Mouse (Mus musculus): ENCODE results near the gene Asb1.

The Asb1 gene

GRCm38 (mm10) chr1:91540271-91540826 is at the start of gene Asb1:
Asb1 (plus strand) TSS chr1:91540544.
- under 1% methylated on average over 41 of the region's 41 CpGs for WGBS

DNA sequence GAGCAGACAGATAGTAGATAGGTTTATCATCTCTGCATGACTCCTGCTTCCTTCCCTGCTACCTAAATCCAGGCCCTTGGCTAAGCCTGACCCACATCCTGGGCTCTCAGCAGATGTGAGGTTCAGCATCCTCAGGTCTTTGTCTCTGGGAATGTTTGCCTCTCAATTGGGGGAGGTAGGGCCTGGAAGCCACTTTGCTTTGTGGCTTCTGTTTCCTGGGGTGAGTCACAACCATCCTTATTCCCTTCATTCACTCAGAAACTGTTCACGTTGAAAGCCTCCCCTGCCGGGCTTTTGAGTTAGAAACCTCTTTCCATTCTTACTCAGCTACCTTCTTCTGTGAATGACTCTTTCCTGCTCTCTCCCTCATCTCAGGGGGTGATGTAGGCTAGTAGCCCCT is 47.6 kb upstream of the Asb1 start:
- 35% methylated on average over 2 of the region's 2 CpGs for WGBS

GRCm38 (mm10) chr1:91493938-91494337 is 46.4 kb upstream of the Asb1 start:
- 49% methylated on average over 3 of the region's 3 CpGs for WGBS

DNA sequence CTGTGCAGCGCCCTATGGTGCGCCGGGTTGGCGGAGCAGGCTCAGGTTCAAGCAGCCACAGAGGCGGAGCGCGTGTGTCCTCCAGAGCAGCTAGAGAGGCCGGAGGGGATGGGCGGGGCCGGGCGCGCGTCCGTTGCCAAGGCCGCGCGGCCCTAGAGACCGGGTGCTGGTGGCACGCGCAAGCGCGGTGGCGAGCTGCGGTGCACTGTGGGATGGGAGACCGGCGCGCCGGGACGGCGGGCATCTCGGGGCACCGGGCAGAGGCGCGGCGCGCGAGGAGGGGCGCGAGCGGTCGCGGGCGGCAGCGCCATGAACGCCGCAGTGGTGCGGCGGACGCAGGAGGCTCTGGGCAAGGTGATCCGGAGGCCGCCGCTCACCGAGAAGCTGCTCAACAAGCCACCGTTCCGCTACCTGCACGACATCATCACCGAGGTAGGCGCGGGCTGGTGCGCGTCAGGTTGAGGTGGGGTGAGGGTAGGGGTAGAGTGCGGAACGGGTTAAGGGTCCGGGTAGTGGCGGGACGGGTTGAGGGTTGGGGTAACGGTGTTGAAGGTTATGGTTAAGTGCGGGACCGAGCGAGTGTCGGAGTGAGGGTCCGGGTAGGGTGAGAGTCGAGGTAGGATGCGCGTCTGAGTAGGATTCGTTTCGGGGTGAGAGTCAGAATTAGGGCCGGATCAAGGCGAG is 45.7 kb upstream of the Asb1 start, which contains the start of gene Traf3ip1:
Traf3ip1 (plus strand) TSS at position 191 of the 684 bp plus-strand sequence.
- under 1% methylated on average over 79 of the region's 79 CpGs for WGBS

- 52% methylated on average over 5 of the region's 5 CpGs for WGBS
These were observed 45.0 kb upstream of the Asb1 start for GRCm38 (mm10) chr1:91495321-91495720.

DNA sequence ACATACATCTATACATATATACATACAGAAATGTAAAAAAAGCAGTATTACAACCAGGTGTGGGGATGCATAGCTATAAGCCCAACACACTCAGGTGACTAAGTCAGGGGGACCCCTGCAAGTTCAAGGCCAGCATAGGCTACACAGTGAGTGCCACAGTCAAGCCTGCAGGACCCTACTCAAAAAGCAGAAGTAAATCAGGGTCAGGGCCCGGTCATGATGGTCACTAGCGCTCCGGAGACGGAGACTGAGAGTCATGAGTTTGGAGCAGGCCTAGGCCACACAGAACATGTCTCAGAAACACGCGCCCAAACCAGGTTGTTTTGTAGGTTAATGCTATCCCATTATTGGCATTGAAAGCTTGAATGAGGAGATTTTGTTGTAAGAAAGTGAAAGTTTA is 41.8 kb upstream of the Asb1 start:
- WGBS, result 90% methylated on average over 6 of the region's 6 CpGs

DNA sequence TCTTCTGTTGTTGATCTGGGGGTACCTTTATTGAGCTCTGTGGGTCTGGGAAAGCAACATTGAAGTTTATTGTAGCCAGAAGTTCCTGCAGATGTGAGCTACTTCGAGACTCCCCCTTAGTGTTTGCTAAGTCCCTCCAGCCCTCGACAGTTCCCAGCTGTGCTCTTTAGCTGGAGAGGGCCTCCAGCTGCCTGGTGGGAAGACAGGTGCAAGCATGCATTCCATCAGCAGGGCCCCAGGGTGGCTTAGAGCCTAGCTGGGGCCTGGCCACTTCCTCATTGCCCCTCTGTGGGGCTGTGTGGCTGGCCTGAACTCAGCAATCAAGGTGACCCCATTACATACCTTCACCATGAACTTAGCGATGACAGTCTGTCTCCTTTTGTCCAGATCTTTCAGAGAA is 35.7 kb upstream of the Asb1 start:
- WGBS, result 71% methylated on average over 3 of the region's 3 CpGs

DNA sequence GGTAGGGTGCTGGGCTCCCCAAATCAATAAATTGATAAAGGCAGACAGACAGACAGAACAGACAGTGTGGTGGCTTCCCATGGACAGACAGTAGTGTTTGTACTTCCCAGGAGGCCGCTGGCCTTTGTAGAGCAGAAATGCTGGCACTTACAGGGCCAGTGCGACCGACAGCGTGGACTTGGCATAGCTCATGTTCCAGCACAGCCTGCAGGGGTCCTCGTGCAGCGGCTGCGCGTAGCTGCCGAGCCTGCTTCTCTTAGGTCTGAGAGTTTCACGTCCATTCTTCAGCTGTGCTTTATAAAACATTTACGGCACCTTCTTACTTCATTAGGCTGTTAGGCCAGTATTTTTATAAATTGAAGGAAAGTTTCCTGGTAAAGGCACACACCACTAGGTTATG is 25.4 kb upstream of the Asb1 start:
- 79% methylated on average over 11 of the region's 11 CpGs for WGBS

- WGBS, result 91% methylated on average over 6 of the region's 6 CpGs
These were observed 24.7 kb upstream of the Asb1 start for GRCm38 (mm10) chr1:91515642-91516041.

- WGBS, result 12% methylated on average over 10 of the region's 10 CpGs
These were observed 16.6 kb upstream of the Asb1 start for GRCm38 (mm10) chr1:91523759-91524158.

DNA sequence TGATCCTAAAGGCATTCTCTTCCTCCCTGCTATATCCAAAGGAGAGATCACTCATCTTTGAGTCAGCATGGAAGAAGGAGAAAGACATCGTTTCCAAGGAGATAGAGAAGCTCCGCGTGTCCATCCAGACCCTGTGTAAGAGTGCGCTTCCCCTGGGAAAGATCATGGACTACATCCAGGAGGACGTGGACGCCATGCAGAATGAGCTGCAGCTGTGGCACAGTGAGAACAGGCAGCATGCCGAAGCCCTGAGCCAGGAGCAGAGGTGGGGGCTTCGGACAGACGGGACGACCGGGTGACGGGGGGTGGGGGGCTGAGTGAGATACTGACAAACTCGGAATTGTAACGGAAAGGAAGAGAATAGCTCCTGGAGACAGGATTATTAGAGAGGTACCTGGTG is 14.5 kb upstream of the Asb1 start:
- WGBS, result 70% methylated on average over 14 of the region's 14 CpGs

GRCm38 (mm10) chr1:91530166-91530565 is 10.2 kb upstream of the Asb1 start:
- 93% methylated on average over 9 of the region's 9 CpGs for WGBS

- 80% methylated on average over 4 of the region's 4 CpGs for WGBS
These were observed 8.1 kb upstream of the Asb1 start for GRCm38 (mm10) chr1:91532243-91532642.

DNA sequence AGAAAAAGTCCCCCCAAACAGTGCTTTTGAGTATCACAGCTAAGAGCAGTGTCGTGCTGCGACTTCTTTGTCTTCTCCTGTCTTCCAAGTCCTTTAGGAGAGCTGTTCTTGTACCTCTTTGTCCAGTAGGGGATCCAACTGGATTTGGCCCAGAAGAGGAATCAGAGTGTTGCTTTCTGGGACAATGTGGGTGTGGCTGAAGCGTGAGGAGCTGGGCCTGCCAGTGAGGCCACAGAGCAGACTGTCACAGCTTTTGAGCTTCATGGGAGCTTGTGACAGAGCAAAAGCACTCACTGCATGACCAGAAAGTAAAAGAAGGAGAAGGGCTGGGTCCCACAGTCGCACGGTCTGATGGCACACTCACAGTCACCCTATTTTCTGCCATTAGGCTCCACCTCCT is 7.5 kb upstream of the Asb1 start:
- WGBS, result 83% methylated on average over 5 of the region's 5 CpGs

DNA sequence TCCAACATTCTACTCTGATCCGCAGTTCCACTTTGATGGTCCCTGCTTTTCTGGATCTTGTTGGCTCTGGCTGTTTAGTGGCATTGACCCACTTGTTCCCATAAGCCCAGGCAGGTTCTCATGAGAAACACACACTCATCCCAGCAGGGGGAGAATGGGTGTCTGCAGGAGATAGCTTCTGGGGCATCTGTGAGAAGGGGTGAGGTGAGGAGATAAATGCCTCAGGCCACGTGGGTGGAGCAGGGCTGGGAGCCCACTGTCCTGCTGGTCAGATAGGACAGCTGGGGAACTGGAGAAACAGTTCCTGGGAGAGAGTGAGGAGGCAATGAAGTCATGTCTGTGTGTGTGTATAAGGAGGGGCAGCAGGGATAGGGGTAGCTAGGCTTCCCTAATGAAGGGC is 6.9 kb upstream of the Asb1 start:
- 69% methylated on average over 2 of the region's 2 CpGs for WGBS

DNA sequence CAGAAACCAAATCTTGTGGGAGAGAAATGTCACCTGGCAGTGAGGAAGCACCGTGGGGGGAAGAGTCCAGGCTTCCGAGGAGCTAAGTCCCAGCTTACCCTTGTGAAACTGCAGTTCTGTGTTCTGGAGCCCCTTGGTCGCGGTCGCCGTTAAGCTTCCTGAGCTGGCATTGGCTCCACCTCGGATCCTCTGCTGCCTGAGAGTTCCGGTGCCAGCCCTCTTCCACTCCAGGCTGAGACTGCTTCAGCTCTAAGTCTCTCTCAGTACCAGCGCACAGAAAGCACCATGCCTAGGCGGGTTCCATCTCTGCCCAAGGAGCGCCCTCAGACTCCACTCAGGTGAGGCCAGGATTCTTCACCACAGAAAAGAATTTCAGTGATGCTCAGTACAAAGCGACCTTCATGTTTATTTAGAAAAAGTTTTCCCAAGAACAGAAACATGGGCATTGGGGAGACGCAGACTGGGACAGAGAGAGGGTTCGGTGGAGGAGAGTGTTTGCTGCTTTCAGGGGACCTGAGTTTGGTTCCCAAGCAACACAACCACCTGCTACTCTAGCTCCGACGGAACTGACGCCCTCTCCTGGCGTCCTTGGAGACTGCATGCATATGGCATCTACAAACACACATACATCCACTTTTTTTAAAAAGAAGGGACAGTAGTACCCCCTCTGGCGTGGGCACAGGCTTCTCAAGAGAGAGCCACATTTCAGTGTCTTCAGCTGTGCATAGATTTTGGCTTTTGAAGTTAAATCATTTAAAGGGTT is 6.2 kb upstream of the Asb1 start:
- WGBS, result 83% methylated on average over 19 of the region's 19 CpGs

DNA sequence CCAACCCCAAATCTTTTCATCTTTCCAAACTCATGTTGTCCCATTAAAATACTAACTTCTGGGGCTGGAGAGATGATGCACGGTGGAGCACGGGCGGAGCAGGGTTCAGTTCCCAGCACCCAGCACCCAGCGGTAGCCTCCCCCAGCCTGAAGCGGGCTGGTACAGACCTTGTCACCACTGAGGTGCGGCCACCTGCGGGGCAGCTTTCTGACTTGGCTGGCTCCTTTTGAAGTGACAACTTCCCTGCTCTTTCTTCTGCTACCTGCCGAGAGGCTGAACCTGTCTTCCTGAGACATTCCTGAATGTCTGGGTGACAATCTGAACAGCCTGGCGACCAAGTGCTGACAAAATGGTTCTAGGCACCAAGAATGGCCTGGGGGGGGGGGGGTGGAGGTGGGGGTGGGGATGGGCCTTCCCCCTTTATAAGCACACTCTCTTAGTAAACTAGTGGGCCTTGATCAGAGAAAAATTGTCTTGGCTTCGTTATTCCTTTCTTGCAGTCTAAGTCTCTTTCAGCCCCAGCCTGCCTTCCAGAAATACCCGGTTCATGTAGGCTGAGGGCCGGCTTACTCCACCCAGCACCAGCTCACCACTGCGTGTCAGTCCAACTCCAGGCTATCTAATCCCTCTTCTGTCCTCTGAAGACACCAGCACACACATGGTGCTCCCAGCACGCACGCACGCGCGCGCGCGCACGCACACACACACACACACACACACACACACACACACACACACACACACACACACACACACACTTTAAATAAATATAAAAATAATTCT is 2.4 kb upstream of the Asb1 start:
- WGBS, result 43% methylated on average over 22 of the region's 22 CpGs

DNA sequence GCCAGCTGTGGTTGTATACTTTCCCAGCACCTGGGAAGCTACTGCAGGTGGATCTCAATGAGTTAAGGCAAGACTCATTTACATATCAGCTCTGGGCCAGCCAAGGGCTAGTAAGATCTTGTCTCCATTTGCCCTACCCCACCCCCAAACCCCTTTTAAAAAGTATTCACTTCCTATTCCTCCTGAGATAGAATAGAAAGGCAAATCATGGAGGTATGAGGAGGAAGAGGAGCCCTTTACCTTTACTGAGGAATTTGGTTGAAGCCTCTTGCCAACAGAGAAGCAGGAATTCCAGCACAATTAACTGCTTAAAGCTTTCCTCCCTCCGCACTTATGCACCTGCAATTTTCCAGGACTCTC is 1.8 kb upstream of the Asb1 start:
- 83% methylated on average over 1 of the region's 1 CpGs for WGBS

DNA sequence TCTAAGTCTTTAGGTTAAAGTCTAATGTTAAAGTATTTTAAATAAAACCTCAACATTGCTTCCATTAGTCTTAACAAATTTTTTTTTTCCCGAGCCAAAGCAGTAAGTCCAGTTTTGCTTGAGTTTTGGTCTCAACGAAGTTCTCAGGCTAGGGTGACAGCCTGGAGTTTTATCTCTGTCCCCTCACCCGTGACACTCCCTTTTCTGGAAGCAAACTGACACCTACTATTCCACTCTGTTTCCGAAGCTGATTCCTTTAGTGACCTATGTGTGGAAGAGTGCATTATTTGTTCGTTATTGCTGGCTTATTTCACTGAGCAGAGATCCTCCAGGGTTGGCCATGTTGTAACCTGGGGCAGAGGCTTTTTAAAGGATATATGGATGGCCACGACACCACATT is 1.1 kb upstream of the Asb1 start:
- 46% methylated on average over 6 of the region's 6 CpGs for WGBS

- 2% methylated on average over 22 of the region's 22 CpGs for WGBS
These were observed 557 bp upstream of the Asb1 start for GRCm38 (mm10) chr1:91539704-91540270.

DNA sequence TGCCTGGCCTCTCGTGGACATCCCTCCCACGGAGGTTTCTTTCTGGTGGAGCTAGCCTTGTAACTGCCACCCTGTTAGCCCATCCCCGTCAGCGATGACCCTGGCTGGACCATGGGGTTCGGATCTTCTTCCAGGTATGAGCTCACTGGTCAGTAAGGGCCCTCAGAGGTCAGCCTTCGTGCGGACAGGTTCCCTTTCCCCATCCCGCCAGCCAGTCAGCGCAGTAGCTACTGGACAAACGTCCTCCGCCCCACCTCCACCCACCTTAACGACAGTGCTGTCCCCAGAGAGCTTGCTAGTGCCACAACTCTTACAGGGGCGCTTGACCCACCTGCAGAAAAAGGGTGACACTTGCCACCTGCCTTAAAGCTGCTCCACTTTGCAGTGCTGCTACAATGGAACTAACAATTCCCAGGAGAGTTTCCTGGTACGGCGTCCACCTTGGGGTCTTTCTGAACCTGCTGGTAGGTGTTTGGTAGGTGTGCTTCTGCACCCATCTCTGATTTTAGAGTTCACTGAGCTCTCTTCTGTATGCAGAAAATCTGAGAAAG is 773 bp downstream of the Asb1 start:
- 16% methylated on average over 15 of the region's 15 CpGs for WGBS

GRCm38 (mm10) chr1:91543974-91544373 is 3.6 kb downstream of the Asb1 start:
- 96% methylated on average over 4 of the region's 4 CpGs for WGBS

Measured in cerebral cortex, adult 2 months (tissue).